Mouse (Mus musculus) activated CD4-positive, CD25-positive, alpha-beta regulatory T cell, adult 4 months (primary cell): ENCODE measurements around the gene Gm11992. TPM values are rescaled to one million over a fixed set of nuclear protein-coding genes. Genes with fewer than 3 reads are reported as not detected.

Experiments used
- ATAC-seq: one replicate; pipeline ENCODE4 v1.8.0; 2017
- polyA plus RNA-seq, 2 experiments: library from polyadenylated mRNA; unstranded; fragments of 100-300 nt; shearing (Covaris generic); gene quantifications; one replicate each; pipeline ENCODE4 v1.2.1; 2017

Gene Gm11992
- not detected for polyA plus RNA-seq

GRCm38 (mm10) chr11:9048011-9048702, at the start of gene Gm11992:
Gm11992 (plus strand) TSS chr11:9048594.
- peak; percentile 61 for ATAC-seq

GRCm38 (mm10) chr11:9008761-9009160, 39.6 kb upstream of the Gm11992 start:
- no peak for ATAC-seq

GRCm38 (mm10) chr11:9010416-9010815, 38.0 kb upstream of the Gm11992 start:
- no peak for ATAC-seq

GRCm38 (mm10) chr11:9010853-9011339, 37.5 kb upstream of the Gm11992 start, which contains the start of gene Hus1:
Hus1 (minus strand) TSS chr11:9011191.
- ATAC-seq, result peak; percentile 78

GRCm38 (mm10) chr11:9011348-9011747, 37.0 kb upstream of the Gm11992 start:
- ATAC-seq, result no peak

GRCm38 (mm10) chr11:9014740-9015139, 33.7 kb upstream of the Gm11992 start:
- ATAC-seq, result no peak

- no peak for ATAC-seq
These were observed 29.7 kb upstream of the Gm11992 start for GRCm38 (mm10) chr11:9018491-9019267.

GRCm38 (mm10) chr11:9020207-9020606, 28.2 kb upstream of the Gm11992 start:
- ATAC-seq, result no peak

GRCm38 (mm10) chr11:9024782-9025181, 23.6 kb upstream of the Gm11992 start:
- ATAC-seq, result no peak

GRCm38 (mm10) chr11:9025211-9025610, 23.2 kb upstream of the Gm11992 start:
- no peak for ATAC-seq

- ATAC-seq, result no peak
These were observed 16.9 kb upstream of the Gm11992 start for GRCm38 (mm10) chr11:9031530-9031929.

GRCm38 (mm10) chr11:9046546-9046945, 1.8 kb upstream of the Gm11992 start:
- ATAC-seq, result no peak

GRCm38 (mm10) chr11:9047044-9047443, 1.4 kb upstream of the Gm11992 start:
- ATAC-seq, result no peak

GRCm38 (mm10) chr11:9048703-9049060, 288 bp downstream of the Gm11992 start, which contains the start of gene Sun3:
Sun3 (minus strand) TSS chr11:9048991.
- ATAC-seq, result no peak

- no peak for ATAC-seq
These were observed 1.8 kb downstream of the Gm11992 start for GRCm38 (mm10) chr11:9050241-9050640.

GRCm38 (mm10) chr11:9051895-9052294, 3.5 kb downstream of the Gm11992 start:
- no peak for ATAC-seq

- no peak for ATAC-seq
These were observed 8.5 kb downstream of the Gm11992 start for GRCm38 (mm10) chr11:9056937-9057336.

GRCm38 (mm10) chr11:9057711-9058110, 9.3 kb downstream of the Gm11992 start:
- ATAC-seq, result no peak

GRCm38 (mm10) chr11:9060029-9060428, 11.6 kb downstream of the Gm11992 start:
- no peak for ATAC-seq

GRCm38 (mm10) chr11:9060484-9060883, 12.1 kb downstream of the Gm11992 start:
- no peak for ATAC-seq

GRCm38 (mm10) chr11:9076444-9076843, 28.1 kb downstream of the Gm11992 start:
- ATAC-seq, result no peak

GRCm38 (mm10) chr11:9113189-9113588, 64.8 kb downstream of the Gm11992 start:
- ATAC-seq, result no peak

- ATAC-seq, result no peak
These were observed 67.2 kb downstream of the Gm11992 start for GRCm38 (mm10) chr11:9115367-9116120.
